Mouse (Mus musculus): ENCODE measurements around the gene Pcid2.

- TF ChIP-seq CTCF (IDR thresholded peaks at IDR 0.05; ENCODE audit: control insufficient read depth, insufficient read depth, insufficient read length) (no peak), CEBPB (IDR thresholded peaks at IDR 0.05; ENCODE audit: low read depth) (no peak)
These were observed 66.2 kb downstream of the Pcid2 start for GRCm38 (mm10) chr8:13039054-13039453.
